Mouse (Mus musculus) regulatory T cell (primary cell): ENCODE data around the gene Cadps2.

Source experiments
- in situ Hi-C: fragments of 300-600 bp; cut with MboI, MseI; formaldehyde crosslinking; loops from one replicate; pipeline ENCODE4 v1.15.1; 2025; ENCODE audit warnings: high pct_unique_total_duplicates

The Cadps2 gene

DNA sequence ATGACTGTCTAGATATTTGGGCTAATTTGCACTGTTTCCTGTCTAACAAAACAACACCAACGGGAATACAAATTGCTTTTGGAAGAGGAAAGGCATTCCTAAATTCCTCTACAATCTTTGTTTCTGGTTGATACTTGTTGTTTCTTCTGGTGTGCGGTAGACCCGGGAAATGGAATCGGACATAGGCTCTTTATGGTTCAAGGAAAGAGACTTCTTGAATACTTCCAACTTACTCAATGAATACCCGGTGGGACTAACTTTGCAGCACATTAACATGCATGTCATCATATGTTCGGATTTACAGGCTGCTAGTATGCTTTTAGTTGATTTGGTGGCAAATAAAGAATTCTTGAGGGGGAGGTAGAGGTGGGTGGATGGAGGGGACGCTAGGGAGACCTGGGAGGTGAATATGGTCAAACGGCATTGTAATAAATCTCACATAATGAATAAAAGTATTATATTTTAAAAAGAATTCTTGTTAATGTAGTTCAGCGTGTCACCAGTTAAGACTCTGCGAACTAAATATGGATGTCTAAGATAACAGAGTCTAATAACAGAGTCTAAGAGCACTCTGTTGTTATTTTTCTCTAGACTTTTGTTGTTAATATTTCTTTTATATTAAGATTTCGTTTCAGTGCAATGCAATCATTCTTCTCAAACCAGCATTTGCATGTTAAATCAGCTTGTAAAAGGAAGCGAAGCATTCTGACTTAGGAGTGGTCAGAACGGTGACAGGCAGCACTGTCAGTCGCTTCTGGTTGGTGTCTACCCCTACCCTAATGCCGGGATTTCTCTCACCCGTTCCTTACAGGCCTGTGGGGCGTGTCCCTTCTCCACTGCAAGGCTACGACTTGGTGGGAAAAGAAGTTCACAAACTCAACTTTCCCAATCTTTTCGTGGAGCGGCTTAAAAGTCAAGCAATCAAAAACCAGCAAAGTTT, 586.8 kb downstream of the Cadps2 start:
- in situ Hi-C loops = no loop called here

DNA sequence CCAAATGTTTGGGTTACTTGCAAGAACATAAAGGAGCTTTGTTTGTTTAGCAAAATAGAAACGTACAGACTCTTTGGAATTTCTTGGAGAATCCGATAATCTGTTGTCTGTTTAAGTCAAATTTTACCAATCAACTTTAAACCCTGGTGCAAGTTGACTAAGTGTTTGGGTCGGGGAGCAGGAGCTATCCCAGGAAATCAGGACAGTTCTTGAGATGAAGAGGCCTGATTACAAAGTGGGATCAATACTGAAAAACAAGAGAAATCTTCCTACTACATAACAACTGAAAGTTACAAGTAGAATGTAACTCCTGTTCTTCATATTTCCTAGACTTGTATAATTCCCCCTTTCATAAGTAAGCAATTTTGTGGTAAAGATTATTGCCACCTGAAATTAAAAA, 587.8 kb downstream of the Cadps2 start:
- in situ Hi-C loops = no loop called here

DNA sequence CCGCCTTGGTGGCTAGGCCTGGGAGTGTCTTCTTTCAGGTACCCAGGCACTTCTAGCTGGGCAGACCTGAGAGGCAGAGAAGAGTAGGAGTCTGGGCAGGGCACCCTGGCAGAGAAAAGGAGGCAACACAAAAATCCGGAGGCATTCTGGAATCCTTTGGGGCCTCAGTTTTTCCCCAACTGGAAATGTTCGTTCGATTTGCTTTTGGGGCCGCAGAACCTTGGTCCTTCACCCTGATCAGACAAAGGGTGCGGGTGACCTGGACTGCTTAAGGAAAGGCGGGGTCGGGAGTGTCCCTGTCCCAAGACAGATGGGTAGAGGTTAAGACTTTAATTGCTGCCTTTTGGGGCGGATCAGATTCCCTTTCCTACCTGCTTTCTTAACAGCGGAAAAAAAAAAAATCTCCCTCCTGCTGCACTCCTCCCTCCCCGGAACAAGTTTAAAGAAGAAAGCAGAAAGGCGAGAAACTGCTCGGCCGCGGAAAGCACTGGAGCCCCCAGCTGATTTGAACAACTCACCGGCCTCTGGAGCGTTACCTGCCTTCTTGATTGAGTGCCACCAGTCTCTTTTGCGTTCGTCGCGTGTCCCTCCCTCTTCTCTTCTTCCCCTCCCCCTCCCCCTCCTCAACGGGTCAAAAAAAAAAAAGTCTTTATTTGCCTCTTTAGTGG, 588.8 kb downstream of the Cadps2 start:
- in situ Hi-C loops = no loop called here

DNA sequence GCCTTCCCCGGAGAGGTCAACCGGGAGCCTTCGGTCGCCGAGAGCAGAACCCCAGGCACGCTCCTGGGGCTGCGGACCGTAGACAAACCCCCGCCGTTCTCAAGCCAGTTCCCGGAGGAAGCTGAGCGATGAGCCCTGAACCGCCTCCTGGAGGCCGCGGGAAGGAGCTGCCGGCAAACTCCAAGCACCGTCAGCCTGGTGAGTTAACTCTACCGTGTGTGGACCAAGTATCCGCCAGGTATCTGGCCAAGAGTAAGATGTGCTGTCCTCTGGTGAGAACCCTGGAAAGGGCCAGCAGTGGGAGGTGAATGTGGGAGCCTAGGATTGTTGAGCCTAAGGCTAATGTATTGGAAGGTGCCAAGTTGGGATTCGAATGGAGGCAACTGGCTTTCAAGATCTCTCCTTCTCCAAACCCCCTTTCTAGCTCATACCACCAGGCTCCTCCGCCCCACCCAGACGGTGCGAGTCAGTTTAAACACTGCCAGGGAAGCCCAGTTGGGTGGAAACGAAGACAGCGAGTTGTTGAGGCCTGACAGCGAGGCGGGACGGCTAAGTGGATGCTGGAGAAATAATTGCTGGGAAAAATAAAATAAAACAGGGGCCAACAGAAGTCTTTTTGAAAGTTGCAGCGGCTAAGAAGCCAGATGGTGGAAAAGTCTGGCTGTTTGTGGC, 589.5 kb downstream of the Cadps2 start:
- in situ Hi-C loops = loop anchor here (10.0 kb wide), 1 partner anchor 205 kb away; no protein-coding TSS in a partner anchor

DNA sequence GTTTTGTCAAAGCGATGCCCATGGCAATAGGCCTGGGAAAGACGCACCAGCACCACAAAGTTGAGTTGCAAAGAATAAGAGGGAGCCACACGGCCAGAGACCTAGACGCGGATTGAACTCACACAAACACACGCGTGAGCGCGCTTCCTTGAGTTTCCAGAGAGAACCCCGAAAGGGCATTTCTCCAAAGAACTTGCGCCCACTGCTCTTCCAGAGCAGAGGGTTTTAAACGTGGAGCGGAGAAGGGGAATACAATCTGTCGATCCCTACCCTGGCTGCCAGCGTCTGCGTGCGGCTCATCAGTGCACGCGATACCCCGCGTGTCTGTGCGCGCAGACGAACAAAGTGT, 590.2 kb downstream of the Cadps2 start:
- in situ Hi-C loops = loop anchor here (10.0 kb wide), 1 partner anchor 206 kb away; no protein-coding TSS in a partner anchor

DNA sequence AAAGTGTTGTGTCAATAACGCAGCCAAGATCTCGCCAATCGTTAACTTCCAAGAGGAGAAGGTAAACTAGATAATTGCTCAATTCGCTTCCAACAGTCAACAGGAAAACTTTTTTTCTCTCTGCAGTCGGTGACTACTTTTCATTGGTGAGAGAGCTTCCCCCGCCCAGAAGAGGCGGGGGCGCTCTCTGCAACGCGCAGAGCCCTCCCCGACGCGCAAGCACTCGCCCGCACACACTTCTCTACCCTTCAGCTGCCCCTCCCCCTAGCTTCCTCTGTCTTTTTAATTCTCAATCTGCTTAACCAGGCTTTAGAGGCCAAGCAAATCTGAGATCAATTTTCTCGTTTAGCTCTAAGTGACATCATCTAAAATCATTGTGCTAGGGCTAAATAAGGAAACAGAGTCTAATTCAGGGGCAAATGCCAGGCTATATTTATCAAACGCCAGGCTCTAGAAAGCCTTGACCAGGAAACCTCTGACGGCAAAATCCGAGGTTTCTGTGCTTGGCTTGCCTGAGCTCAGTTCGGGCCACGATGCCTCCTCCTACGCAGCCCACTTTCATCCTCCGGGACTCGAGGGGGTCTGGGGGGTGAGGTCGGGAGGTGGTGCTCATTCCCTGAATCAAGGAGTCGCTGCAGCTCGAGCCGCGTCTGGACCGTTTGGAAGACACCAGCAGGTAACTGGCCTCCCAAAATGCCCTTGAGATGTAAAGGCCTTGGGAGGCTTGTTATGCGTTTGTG, 590.7 kb downstream of the Cadps2 start, which contains the start of gene Fezf1:
Gene Fezf1, minus strand, starts transcription at position 50 of the 740 bp plus-strand sequence.
- in situ Hi-C loops = loop anchor here (10.0 kb wide), 1 partner anchor 206 kb away; no protein-coding TSS in a partner anchor

DNA sequence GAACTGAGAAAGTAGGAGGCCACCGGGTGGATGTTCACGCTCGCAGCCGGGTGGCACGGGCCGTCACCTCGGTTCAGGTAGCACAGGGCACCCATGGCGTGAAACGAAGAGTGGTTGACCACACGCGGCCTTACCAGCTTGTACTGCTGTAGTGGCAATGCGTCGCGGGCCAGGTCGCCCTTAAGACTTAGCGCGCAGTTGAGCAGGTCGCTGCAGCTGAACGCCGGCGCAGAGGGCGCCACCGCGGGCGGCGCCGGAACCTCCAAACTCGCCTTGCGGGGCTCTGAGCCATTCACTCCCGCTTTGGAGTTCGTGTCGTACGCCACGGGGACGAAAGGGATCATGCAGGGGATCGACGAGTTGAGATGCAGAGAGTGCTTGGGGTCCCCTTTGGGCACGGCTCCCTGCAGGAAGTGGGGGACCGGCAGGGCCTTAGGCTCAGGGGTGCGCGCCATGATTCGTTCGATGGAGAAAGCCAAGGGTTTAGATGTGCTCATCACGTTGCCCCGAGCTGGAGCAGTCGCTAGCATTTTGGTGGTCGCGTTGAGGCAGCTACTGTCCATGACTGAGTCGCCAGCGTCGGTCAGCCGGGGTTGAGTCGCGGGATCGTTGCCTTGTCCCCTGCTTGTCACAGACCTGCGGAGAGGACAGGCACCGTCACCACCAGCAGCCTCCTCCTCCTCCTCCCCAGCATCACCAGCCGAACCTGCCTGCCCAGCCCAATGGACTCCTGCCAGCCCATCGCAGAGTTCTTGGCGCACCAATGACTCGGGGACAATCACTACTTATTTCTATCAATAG, 591.5 kb downstream of the Cadps2 start:
- in situ Hi-C loops = loop anchor here (10.0 kb wide), 1 partner anchor 207 kb away; no protein-coding TSS in a partner anchor

DNA sequence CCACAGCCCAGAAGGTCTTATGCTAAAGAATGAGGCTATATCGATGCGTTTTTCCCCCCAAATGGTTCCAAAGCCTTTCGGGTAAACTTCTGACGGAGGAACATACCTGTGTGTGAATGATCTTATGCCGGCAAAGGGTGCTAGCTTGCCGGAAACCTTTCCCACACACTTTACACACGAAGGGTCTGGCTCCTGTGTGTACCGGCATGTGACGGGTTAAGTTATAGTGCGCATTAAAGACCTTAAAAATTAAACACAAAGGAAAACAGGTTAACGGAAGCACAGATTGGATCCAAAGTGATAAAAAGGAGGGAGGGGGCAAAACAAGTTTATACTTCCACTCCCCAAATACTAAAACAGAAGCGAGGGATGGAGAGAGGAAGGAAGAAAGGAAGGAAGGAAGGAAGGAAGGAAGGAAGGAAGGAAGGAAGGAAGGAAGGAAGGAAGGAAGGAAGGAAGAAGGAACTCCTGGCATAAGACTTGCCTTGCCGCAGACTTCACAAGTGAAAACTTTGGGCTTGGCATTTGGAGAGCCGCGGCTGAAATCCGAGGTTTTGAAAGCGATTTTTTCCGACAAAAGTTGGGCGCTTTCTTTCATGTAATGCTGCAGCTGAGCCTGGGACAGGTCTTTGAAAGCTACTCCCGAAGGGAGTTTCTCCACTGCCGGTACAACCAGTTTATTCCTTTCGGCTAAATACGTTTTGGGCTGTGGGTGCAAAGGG, 592.3 kb downstream of the Cadps2 start:
- in situ Hi-C loops = loop anchor here (10.0 kb wide), 1 partner anchor 208 kb away; no protein-coding TSS in a partner anchor

DNA sequence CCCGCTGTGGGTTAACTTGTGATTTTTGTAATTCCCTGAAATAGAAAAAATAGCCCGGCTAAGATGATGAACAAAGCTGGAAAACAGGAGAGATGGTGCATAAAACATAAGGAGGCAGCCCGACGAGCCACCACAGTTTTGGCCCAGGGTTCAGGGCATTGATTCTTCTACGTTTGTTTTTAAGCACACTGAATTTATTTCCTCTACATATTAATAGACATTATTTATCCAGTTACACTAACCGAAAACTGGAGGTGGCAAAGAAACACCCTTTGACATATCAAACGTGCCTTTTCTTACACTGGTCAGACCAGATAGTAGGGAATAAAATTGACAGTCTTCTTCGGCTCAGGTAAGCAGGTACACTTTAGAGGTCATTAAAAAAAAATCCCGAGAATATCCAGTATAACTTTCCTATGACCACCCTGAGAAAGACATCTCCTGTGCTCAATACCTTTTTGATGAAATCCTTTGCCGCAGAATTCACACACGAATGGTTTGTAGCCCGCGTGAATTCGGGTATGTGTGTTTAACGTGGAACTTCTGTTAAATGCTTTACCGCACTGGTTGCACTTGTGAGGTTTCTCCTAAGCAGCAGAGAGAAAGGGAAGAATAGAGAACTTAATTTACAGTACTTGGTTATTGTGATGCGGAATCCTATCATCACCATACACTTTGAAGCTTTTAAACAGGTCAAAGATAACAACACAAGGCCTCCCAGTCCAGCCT, 593.0 kb downstream of the Cadps2 start:
- in situ Hi-C loops = loop anchor here (10.0 kb wide), 1 partner anchor 209 kb away; no protein-coding TSS in a partner anchor

DNA sequence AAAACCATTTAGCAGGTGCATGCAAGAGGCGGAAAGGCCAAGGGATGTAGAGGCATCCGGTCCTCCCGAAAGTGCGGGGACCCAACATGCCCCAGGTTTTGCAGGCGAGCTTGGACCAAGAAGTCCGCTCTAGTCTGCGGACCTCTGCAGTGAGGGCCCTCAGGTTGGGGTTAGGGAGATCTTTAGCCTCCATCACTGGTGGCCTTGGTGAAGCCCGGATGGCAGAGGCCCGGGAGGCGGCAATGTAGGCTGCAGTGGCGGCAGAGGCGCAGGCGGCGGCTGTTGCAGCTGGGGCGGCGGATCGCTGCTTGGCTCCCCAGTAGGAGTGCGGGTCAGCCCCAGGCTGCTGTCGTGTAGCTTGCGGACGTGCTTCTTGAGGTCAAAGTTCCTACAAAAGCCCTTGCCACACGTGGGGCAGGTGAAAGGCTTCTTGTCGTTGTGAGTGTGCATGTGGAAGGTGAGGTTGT, 593.6 kb downstream of the Cadps2 start:
- in situ Hi-C loops = loop anchor here (10.0 kb wide), 1 partner anchor 209 kb away; no protein-coding TSS in a partner anchor

DNA sequence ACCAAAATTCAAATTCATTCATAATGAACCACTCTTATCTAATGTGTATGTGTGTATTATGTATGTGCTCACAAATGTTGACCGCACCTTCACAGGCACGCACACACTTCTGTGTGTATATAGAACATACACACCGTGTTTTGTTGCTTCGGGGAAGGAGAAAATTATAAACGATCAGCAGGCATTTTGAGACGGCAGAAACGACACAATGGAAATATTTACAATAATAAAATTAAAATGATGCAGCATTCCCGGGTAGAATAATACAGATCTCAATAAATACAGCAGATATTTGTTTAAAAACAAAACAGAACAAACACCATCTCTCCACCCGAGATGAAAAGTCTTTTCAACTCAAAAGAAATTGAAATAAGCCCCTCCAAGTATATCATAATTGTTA, 594.1 kb downstream of the Cadps2 start:
- in situ Hi-C loops = loop anchor here (10.0 kb wide), 1 partner anchor 210 kb away; no protein-coding TSS in a partner anchor

DNA sequence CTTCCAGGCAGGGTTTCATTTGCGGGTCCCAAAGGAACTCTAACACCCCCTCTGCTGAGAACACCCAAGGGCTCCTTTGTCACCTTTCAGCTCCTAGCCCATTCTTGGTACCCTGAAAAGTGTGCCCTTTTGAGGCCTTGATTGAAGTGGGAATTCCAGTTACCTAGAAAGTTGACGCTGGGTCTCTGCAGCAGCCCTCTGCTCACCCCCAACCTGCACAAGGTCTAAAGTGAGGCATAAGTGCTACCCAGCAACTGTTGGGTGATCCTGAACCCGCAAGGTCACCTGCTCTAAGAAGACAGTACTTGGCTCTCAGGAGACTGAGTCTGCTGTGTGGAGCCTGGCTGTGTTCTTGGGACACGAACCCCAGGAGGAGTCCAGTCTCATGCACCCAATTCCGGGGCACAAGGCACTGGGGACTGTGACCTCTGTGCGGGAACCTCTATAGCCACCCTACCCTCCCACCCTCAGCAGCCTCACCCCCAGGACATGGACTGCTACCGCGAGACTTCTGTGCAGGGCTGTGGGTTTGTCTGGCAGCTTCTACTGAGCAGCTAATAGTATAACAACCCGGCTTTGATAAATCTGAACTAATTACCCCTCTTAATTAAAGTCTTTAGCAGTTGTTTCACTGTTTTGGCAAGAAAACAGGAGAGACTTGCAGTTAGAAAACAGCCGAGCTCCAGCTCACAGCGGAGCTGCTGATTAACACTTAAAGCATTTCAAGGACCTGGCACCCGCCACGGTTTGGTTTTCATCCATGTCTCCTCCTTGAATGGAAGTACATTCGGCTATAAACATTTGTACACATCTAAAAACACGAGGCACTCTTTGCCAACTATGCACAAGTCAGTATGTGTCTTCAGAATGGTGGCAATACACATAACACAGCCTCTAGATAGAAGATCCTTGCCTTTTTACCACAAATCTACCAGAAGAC, 595.1 kb downstream of the Cadps2 start:
- in situ Hi-C loops = loop anchor here (10.0 kb wide), 1 partner anchor 211 kb away; no protein-coding TSS in a partner anchor
